Comparison of ENCODE assay signal across 9 mouse cellular contexts in genomic region chr4:43400976-43401375, GRCm38 (mm10). TPM values are rescaled to one million over a fixed set of nuclear protein-coding genes. Genes with fewer than 3 reads are reported as not detected.
DNase-seq lines count a peak whose midpoint lies in the region; ATAC-seq and TF ChIP-seq lines count a peak whose summit lies in the region.
"Had no signal": no experiment of that assay in that cellular context is flagged by ENCODE, and none has a peak within 500 bp of the region (broad histone marks: within the 10 kb centered on the region; RNA-seq: fewer than 3 reads in every experiment).

No protein-coding gene starts in this region.

- TF ChIP-seq CTCF in stomach, postnatal 0 days (IDR thresholded peaks at IDR 0.05; ENCODE audit: low read depth) = no peak

- WGBS in heart, embryonic 13.5 days = 31% methylated on average over 10 of the region's 10 CpGs
- WGBS in limb, embryonic 10.5 days = 24% methylated on average over 10 of the region's 10 CpGs
- 27% methylated on average over 10 of the region's 10 CpGs for WGBS in stomach, postnatal 0 days

- no peak overlapping the region for H3K4me3 ChIP-seq in heart, embryonic 13.5 days
- 0 out of 2 replicates have a peak overlapping the region, but pooled peaks have one; percentile 2 for H3K4me3 ChIP-seq in limb, embryonic 10.5 days
- peak overlapping the region; percentile 28; the same call in 1 of the 2 replicates for H3K4me3 ChIP-seq in stomach, postnatal 0 days (ENCODE audit: low read depth, low read length)

- no peak for TF ChIP-seq EP300 in stomach, postnatal 0 days (optimal IDR thresholded peaks at IDR 0.05)

- no peaks in the 10 kb centered on the region; the same call in 1 of the 2 replicates for H3K36me3 ChIP-seq in heart, embryonic 13.5 days
- H3K36me3 ChIP-seq in limb, embryonic 10.5 days = no peaks in the 10 kb centered on the region
- H3K36me3 ChIP-seq in stomach, postnatal 0 days (ENCODE audit: control insufficient read depth, insufficient read depth, low read length) = no peaks in the 10 kb centered on the region

- intact Hi-C loops in heart, postnatal 25 days (cut with DNase I) = no loop called here

- no peaks in the 10 kb centered on the region for H3K27me3 ChIP-seq in heart, embryonic 13.5 days (replicated peaks)
- H3K27me3 ChIP-seq in limb, embryonic 10.5 days (ENCODE audit: low read depth, poor library complexity, severe bottlenecking) = no peaks in the 10 kb centered on the region
- H3K27me3 ChIP-seq in stomach, postnatal 0 days (ENCODE audit: control insufficient read depth, insufficient read depth, low read length) = no peaks in the 10 kb centered on the region

- no peak for DNase-seq in heart, postnatal 25 days (ENCODE audit: low spot score)
- peak; percentile 55 to 74 for DNase-seq in urinary bladder, postnatal 4 days (ENCODE audit: low spot score in 2 of 2)
- DNase-seq in urinary bladder, adult 18-20 months (ENCODE audit: low spot score in 2 of 2) = no peak
- no peak for DNase-seq in limb, embryonic 10.5 days (ENCODE audit: low spot score)
- DNase-seq in stomach, postnatal 0 days (ENCODE audit: low spot score) = no peak
- no peak for DNase-seq in yolk sac, embryonic 10.5 days (ENCODE audit: low spot score)
- no peak for DNase-seq in spleen, postnatal 10 days (ENCODE audit: low spot score in 2 of 2)

- ATAC-seq in heart, embryonic 13.5 days (ENCODE audit: extremely low read depth, insufficient number of reproducible peaks, low FRiP score, low TSS enrichment) = no peak
- ATAC-seq in stomach, postnatal 0 days (ENCODE audit: low FRiP score, low TSS enrichment) = peak; percentile 42; the same call in 1 of the 2 replicates

- peaks cover 59% of the 10 kb centered on the region for H3K4me1 ChIP-seq in heart, embryonic 13.5 days
- peaks cover 52% of the 10 kb centered on the region for H3K4me1 ChIP-seq in limb, embryonic 10.5 days
- H3K4me1 ChIP-seq in stomach, postnatal 0 days (replicated peaks; ENCODE audit: control insufficient read depth, insufficient read depth) = peaks cover 33% of the 10 kb centered on the region

- H3K9me3 ChIP-seq in heart, embryonic 13.5 days = no peaks in the 10 kb centered on the region
- no peaks in the 10 kb centered on the region for H3K9me3 ChIP-seq in limb, embryonic 10.5 days (replicated peaks)
- no peaks in the 10 kb centered on the region for H3K9me3 ChIP-seq in stomach, postnatal 0 days (ENCODE audit: control insufficient read depth, low read length)

- H3K4me2 ChIP-seq in heart, embryonic 13.5 days = peak overlapping the region; percentile 6; the same call in 1 of the 2 replicates
- peak overlapping the region; percentile 31 for H3K4me2 ChIP-seq in stomach, postnatal 0 days (replicated peaks; ENCODE audit: low read depth)

- H3K9ac ChIP-seq in heart, embryonic 13.5 days = peak overlapping the region; percentile 55
- H3K9ac ChIP-seq in stomach, postnatal 0 days (ENCODE audit: low read length) = peak overlapping the region; percentile 63

- peak overlapping the region; percentile 93 for H3K27ac ChIP-seq in heart, embryonic 13.5 days (replicated peaks)
- H3K27ac ChIP-seq in limb, embryonic 10.5 days = peak overlapping the region; percentile 61; the same call in 1 of the 2 replicates
- peak overlapping the region; percentile 82 for H3K27ac ChIP-seq in stomach, postnatal 0 days (replicated peaks)

RNA-seq across cellular contexts. Expression of gene Rusc2, which starts 19.2 kb away (rescaled TPM):
- polyA plus RNA-seq in heart, embryonic 13.5 days (2015; fragmentation: Nextera tagmentation; extraction: Ambion mirVana) = 9.9 and 13.9 TPM in 2 replicates
- 10 to 100 TPM; 35.3 to 49.1 TPM for total RNA-seq in heart, postnatal 25 days (2021)
- polyA plus RNA-seq in limb, embryonic 10.5 days (2016; fragmentation: Nextera tagmentation; extraction: Ambion mirVana) = 3.4 and 5.8 TPM in 2 replicates
- polyA plus RNA-seq in stomach, postnatal 0 days (2015; fragmentation: Nextera tagmentation; extraction: Ambion mirVana) = 10.7 and 11.5 TPM in 2 replicates

RNA-seq across cellular contexts. Expression of gene Fam166b, which starts 28.0 kb away (rescaled TPM):
- 0.11 TPM in 1 of 2 replicates, not detected in the other for polyA plus RNA-seq in heart, embryonic 13.5 days (2015; fragmentation: Nextera tagmentation; extraction: Ambion mirVana)
- not detected for total RNA-seq in heart, postnatal 25 days (2021)
- polyA plus RNA-seq in limb, embryonic 10.5 days (2016; fragmentation: Nextera tagmentation; extraction: Ambion mirVana) = 0.18 TPM in 1 of 2 replicates, not detected in the other
- polyA plus RNA-seq in stomach, postnatal 0 days (2015; fragmentation: Nextera tagmentation; extraction: Ambion mirVana) = 0.12 and 0.27 TPM in 2 replicates
- total RNA-seq: MEL had no signal

RNA-seq across cellular contexts. Expression of gene Tesk1, which starts 40.8 kb away (rescaled TPM):
- polyA plus RNA-seq in heart, embryonic 13.5 days (2015; fragmentation: Nextera tagmentation; extraction: Ambion mirVana) = 3.8 and 4.0 TPM in 2 replicates
- 10 to 100 TPM; 33.1 to 34.4 TPM for total RNA-seq in heart, postnatal 25 days (2021)
- 7.5 and 9.7 TPM in 2 replicates for polyA plus RNA-seq in limb, embryonic 10.5 days (2016; fragmentation: Nextera tagmentation; extraction: Ambion mirVana)
- polyA plus RNA-seq in stomach, postnatal 0 days (2015; fragmentation: Nextera tagmentation; extraction: Ambion mirVana) = 4.7 TPM in 2 replicates

RNA-seq across cellular contexts. Expression of gene Cd72, which starts 53.5 kb away (rescaled TPM):
- 1.9 and 2.6 TPM in 2 replicates for polyA plus RNA-seq in heart, embryonic 13.5 days (2015; fragmentation: Nextera tagmentation; extraction: Ambion mirVana)
- under 1 TPM; 0.81 to 0.87 TPM for total RNA-seq in heart, postnatal 25 days (2021)
- 2.0 and 2.3 TPM in 2 replicates for polyA plus RNA-seq in limb, embryonic 10.5 days (2016; fragmentation: Nextera tagmentation; extraction: Ambion mirVana)
- 2.8 and 3.2 TPM in 2 replicates for polyA plus RNA-seq in stomach, postnatal 0 days (2015; fragmentation: Nextera tagmentation; extraction: Ambion mirVana)

Comparison
In these comparisons a context has a peak if more than half of its experiments do, and no peak if none do; other contexts are left out.
1. DNase-seq: peak in urinary bladder, postnatal 4 days (2 of 2); none in heart, postnatal 25 days (single experiment), urinary bladder, adult 18-20 months (0 of 2), limb, embryonic 10.5 days (single experiment), stomach, postnatal 0 days (single experiment), yolk sac, embryonic 10.5 days (single experiment) and spleen, postnatal 10 days (0 of 2).
2. Peak in every context shown above with its lines, with median percentiles within 50 percentile points of each other: H3K27ac ChIP-seq.